Mouse (Mus musculus) layer of hippocampus, adult 18-20 months (tissue): ENCODE results near the gene Sertm1. TPM values are rescaled to one million over a fixed set of nuclear protein-coding genes. Genes with fewer than 3 reads are reported as not detected.

Experiments used
- DNase-seq, 2 experiments: peaks; one replicate each; pipeline ENCODE4 v3.0.0; 2022; ENCODE audit warnings: low spot score in 2 of 2
- long read RNA-seq: library from polyadenylated mRNA; stranded (forward); transcript quantifications from one replicate; pipeline ENCODE4 v2.0.0, GENCODE M21; 2021
- total RNA-seq, 2 experiments: library from RNA; stranded (reverse); gene quantifications; 2 replicates each; pipeline ENCODE4 v1.2.3; 2021

The Sertm1 gene
- 10 to 100 TPM; 82.5 to 83.8 TPM for total RNA-seq
- long read RNA-seq, transcript Sertm1-201 (3 exons, 3,083 nt): major isoform, 11 of 32 reads
- long read RNA-seq, partial matches to known transcripts: 4 of 32 reads
- long read RNA-seq, other reads (novel, unspliced or antisense): 17 of 32 reads

DNA sequence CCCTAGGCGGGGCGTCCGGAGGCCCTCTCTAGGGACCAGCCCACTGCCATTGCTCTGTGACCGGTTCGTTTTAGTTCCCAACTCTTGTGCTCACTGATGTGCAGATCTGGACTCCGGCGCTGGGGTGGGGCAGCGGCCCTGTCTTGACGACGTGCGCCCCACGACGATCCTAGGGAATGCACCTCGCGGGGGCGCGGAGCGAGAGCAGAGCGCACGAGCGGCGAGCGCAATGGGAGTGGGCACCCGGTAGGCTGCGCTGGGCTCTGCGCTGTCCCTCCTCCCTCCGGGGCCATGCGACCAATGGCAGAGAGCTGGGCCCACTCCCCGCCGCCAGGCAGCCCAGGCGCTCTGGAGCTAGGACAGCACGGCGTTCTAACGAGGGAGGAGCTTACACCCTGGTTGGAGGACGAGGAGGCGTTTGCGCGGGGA lies at the start of gene Sertm1:
TSS of gene Sertm1 (minus strand) at position 245 of the 429 bp plus-strand sequence.
- DNase-seq: peak; percentile 79 to 88

DNA sequence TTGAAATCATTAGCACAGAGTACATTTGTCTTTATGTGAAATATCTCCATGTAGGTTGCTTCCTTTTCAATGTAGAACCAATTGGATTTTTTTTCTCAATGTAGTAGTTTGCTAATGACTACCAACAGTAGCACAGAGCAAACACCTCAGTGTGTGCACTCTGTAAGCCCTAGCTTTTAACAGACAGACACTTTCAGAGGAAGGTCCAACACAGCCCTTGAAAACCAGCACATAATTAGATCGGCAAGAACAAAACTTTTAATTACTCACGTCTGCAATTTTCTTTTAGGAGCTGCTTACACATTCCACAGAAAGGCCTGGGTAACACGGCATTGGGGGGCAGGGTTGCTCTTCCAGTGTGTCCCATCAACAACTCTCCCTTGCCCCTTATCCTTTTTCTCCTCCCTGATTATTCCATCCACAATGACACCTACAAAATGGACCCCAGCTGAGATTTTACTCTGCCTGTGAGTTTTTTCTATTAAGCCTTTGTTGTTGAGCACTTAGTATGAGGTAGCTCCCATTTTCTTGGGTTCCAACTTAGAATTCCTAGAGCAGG lies 49.3 kb upstream of the Sertm1 start:
- DNase-seq: no peak

DNA sequence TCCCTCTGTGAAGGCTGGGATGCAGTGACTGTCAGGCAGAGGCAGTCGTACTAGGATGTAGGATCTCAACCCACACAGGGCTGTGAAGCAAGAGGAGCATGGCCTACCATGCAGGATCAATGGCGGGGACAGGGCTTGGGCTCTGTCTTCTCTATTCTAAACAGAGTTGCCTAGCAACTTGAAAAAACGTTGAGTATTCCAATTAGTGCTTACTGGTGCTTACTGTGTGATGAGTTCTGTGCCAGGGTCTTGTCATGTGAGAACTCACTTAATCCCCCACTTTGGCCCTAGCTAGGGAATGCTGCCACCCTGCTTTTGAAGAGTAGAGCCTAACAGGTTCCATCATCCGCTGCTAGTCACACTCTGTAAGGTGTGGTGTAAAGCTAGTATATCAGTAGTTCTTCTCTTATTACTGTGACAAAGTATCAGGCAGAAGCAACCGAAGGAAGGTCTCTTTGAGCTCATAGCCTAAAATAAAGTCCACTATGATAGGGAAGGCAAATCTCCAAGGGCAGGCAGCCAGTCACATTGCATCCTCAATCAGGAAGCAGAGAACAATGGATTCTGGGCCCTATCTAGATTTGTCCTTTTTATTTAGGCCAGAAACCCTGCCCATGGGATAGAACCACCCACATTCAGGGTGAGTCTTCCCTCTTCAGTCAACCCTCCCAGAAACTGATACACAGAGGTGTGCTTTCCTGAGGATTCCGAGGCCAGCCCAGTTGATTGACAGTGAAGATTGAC lies 27.6 kb upstream of the Sertm1 start:
- no peak for DNase-seq

DNA sequence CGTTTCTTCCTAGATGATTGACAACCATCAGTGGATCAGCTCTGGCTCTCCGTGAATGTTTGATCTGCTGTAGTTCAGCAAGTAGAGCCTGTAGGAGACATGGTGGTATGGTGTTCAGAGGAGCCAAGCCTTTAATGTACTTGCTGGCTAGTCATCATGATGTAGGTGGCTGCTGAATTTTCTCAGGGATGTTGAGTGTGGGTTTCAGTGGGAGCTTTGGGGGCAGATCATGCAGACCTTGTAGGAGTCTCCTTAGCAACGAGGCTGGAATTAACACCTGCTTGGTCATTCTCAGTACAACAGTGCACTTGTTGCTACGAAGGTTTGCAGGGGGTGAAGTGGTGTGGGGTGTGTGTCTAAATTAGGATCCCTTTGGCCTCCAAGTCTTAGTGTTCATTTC lies 18.8 kb upstream of the Sertm1 start:
- no peak for DNase-seq

DNA sequence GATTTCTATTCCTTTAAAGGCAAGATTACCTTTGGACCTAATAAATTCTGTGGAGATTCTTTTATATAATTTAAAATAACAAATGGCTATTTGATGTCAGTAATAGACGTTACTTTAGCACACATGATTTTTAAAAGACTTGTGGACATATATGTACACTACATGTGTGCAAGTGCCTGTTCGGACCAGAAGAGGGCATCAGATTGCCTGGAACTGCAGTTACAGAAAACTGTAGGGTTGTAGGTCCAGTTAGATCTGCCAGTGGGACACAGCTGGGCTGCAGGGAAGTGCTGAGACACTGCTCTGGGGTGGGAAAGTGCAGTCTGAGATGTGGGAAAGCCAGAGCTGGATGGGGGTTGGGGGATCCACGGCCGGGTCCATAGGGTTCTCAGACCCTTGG lies 16.9 kb upstream of the Sertm1 start:
- DNase-seq: no peak

DNA sequence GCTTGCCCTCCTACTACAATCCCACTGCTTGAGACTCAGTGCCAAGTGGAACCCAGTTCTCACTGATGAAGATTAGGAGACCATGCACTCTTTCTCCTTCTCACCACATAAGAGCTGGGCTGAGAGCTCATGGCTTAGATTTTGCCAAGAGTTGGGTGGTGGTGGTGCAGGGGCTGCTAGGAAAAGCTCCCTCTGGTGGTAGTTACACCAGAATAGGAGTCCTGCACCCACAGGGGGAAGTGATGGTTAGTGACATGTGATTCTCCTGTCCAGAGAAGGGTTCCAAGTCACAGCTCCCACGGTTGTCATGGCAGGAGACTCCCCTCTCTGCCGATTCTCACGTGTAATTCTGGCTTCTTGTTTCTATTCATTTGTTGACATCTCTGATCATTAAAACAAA lies 4.7 kb upstream of the Sertm1 start:
- DNase-seq: no peak

DNA sequence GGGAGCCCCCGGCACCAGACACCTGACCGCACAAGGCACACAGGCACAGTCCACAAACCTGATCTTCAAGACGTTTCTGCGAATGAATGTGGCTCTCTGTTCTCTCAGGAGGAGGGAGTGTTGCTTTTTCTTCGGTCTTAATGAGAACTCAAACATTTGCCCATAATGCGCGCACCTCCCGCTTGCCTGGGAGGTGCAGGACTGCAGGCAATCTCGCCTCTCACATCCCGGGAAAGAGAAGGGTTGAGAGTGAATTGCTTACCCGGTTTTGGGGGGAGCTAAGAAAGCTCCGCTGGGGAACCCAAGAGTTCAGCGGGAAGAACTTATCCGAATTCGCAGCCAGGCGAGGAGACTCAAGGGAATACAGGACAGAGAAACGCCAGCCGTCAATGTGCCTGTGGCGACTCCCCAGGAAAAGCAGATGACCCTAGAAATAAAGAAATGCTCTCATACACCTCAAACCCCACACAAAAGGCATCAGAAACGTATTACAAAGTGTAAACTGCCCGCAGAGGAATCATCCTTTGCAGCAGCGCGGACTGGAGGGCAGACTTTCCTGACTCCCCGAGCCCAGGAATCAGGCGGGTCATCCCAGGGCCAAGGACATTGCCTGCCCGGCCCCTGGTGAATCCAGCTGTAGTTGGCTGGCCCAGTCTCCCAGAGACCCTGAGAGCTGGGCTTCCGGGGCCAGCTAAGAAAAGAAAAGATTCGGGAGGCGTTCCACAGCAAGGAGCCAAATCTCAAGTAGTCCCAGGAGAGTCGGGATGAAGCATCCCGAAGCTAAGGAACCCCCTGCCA lies 643 bp downstream of the Sertm1 start:
- DNase-seq: no peak

DNA sequence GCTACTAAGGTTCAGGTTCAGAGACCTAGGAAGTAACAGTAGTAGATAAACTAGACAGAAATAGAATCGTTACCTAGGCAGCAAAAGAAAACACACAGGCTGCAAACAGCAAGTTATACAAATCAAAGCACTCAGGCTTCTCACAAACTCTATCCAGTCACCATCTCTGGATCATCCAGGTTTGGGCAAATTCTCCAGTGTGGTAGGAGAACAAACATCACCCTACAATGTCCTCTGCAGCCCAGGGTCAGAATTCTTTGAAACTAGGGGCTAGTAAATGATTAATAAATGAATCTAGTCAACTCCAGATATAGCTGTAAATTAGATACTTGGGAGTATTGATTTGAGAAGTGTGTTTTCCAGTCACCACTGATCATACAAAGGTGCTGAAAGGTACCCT lies 6.8 kb downstream of the Sertm1 start:
- no peak for DNase-seq

DNA sequence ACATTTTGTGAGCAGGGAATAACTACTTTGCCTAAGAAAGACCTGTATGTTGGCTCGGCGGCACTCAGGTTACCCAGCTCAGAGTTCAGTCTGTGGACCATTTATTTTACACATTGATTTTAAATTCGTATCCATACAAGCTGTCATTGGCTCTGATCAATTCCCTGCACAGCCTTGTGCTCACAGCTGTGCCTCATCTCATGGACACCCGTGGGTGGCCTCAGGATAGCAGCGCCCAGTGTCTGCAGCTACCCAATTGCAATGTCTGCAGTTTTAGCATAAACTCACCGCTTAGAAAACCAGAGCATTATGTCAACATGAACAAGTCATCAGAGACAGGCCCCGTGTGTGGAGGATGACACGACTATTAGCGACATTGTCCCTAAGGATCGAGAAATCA lies 17.7 kb downstream of the Sertm1 start:
- DNase-seq: peak in 1 of 2 experiments; percentile 55

DNA sequence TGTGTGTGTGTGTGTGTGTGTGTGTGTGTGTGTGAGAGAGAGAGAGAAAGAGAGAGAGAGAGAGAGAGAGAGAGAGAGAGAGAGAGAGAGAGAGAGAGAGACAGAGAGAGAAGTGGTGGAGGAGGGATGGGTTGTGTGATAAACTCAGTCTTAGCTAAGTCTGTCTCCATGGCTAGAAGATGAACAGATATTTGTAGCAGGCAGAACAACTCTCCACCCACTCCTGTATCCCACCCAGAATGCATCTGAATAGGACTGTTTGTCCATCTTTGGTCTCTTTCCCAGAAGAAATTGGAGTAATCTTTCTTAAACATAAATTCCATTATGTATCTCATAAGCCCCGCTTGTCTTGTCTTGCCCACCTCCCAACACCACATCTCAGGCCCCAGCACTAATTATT lies 20.8 kb downstream of the Sertm1 start:
- DNase-seq: no peak

DNA sequence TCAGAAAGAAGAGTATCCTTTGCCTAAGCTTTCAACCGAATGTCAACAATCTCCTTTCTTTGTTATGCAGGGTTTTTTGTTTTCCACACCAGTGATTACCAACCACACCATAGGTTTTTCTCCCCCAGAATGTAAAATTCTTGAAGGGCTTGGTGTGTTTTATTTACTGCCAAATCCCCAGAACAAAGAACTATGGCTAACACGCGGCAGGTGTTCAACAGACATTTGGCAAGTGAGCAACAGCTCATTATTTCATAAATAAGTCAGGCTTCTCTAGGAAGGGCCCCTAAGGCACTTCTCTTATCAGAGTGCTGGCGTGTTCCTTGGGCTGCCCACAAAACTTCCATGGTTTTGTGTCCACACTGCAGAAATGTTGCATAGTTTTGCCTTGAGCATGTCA lies 23.5 kb downstream of the Sertm1 start:
- no peak for DNase-seq

DNA sequence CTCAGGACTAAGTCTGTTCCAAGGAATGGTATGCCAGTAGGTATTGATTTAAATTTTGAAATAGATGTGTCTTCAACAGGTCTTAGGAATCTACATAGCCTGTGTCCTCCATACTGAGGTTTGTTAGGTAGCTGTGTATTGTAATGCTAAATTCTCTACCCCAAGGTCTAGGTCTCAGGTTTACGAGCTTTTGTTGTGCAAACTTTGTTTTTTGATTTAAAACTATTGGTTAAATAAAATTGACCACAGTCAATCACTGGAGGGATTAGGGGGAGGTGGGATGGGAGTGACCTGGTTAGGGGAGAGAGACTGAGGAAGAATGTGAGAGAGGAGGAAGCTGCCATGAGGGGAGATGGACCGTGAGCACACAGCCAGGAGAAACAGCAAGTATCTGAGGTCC lies 29.2 kb downstream of the Sertm1 start:
- DNase-seq: no peak

Other genes starting within 250 kb of the Sertm1 start
- gene Supt20, start 223.1 kb downstream of the Sertm1 start, total RNA-seq: 10 to 100 TPM; 43.1 to 44.7 TPM
- gene Gm21958, start 201.5 kb downstream of the Sertm1 start, total RNA-seq: not detected
- 10 to 100 TPM; 26.9 to 32.9 TPM for gene Exosc8, start 180.5 kb downstream of the Sertm1 start, total RNA-seq
- 10 to 100 TPM; 19.9 to 23.1 TPM for gene Alg5, start 180.3 kb downstream of the Sertm1 start, total RNA-seq
- gene Smad9, start 160.3 kb downstream of the Sertm1 start, total RNA-seq: 1 to 10 TPM; 7.4 to 8.8 TPM
- 10 to 100 TPM; 52.4 to 58.8 TPM for gene Rfxap, start 108.1 kb downstream of the Sertm1 start, total RNA-seq
- 1 to 10 TPM; 1.6 to 1.7 TPM for gene Ccna1, start 139.6 kb upstream of the Sertm1 start, total RNA-seq
- gene Spg20, start 196.2 kb upstream of the Sertm1 start, total RNA-seq: 10 to 100 TPM; 46.7 to 58.2 TPM
- gene Ccdc169, start 221.5 kb upstream of the Sertm1 start, total RNA-seq: under 1 TPM in 1 of 2 experiments, not detected in 1; 0.38 TPM